21 mouse cellular contexts compared by ENCODE assay signal in genomic region chr6:142209749-142210148, GRCm38 (mm10). TPM values are rescaled to one million over a fixed set of nuclear protein-coding genes. Genes with fewer than 3 reads are reported as not detected.
"Had no signal": no experiment of that assay in that cellular context is flagged by ENCODE, and none has a peak within 500 bp of the region (broad histone marks: within the 10 kb centered on the region; RNA-seq: fewer than 3 reads in every experiment).

No protein-coding gene starts in this region.

- H3K4me3 ChIP-seq: megakaryocyte, embryonic 14.5 days; midbrain, embryonic 13.5 days; midbrain, embryonic 15.5 days; neural tube, embryonic 12.5 days; stomach, embryonic 15.5 days had no signal

- H3K27me3 ChIP-seq: megakaryocyte, embryonic 14.5 days; midbrain, embryonic 13.5 days; midbrain, embryonic 15.5 days; neural tube, embryonic 12.5 days; stomach, embryonic 15.5 days had no signal

- H3K27ac ChIP-seq: midbrain, embryonic 13.5 days; midbrain, embryonic 15.5 days; neural tube, embryonic 12.5 days; stomach, embryonic 15.5 days; stomach, postnatal 0 days had no signal

- H3K36me3 ChIP-seq: midbrain, embryonic 13.5 days; midbrain, embryonic 15.5 days; neural tube, embryonic 12.5 days; stomach, embryonic 15.5 days had no signal

- DNase-seq: lung, adult 18-20 months; lung, embryonic 14.5 days; lung, postnatal 10 days; lung, postnatal 4 days; right cerebral cortex, postnatal 14 days; thymus, adult 2 months; thymus, postnatal 25 days; thymus, postnatal 4 days had no signal

- ATAC-seq: midbrain, embryonic 13.5 days; midbrain, embryonic 15.5 days had no signal

- H3K9me3 ChIP-seq: midbrain, embryonic 13.5 days; midbrain, embryonic 15.5 days; neural tube, embryonic 12.5 days; stomach, embryonic 15.5 days had no signal

- H3K4me1 ChIP-seq: midbrain, embryonic 13.5 days; midbrain, embryonic 15.5 days; neural tube, embryonic 12.5 days; stomach, embryonic 15.5 days had no signal

RNA-seq across cellular contexts. Expression of gene Slco1a6, which starts 1.4 kb away (rescaled TPM):
- total RNA-seq: midbrain, postnatal 0 days; monocyte, adult 5-6 weeks had no signal
- polyA plus RNA-seq: lung, embryonic 14.5 days; lung, embryonic 16.5 days; midbrain, embryonic 11.5 days; midbrain, embryonic 13.5 days; midbrain, postnatal 0 days; neural tube, embryonic 12.5 days; neural tube, embryonic 14.5 days; spleen, adult 2 months; stomach, embryonic 15.5 days; thymus, adult 2 months; urinary bladder, adult 2 months had no signal
